Mouse (Mus musculus) liver, adult 2 months (tissue): ENCODE results near the gene Retreg1.

Experiments
- CTCF ChIP-seq: fragments of 200-500 bp; IDR thresholded peaks from 2 replicates; pipeline ENCODE4 v1.5.1; 2011; ENCODE audit warnings: low read depth, low read length, control low read depth
- POLR2A ChIP-seq: fragments of 200-500 bp; IDR thresholded peaks from 2 replicates; pipeline ENCODE4 v1.6.1; 2011; ENCODE audit warnings: low read length, control low read depth; ENCODE audit not compliant: insufficient read depth; ENCODE audit errors: extremely low read depth

DNA sequence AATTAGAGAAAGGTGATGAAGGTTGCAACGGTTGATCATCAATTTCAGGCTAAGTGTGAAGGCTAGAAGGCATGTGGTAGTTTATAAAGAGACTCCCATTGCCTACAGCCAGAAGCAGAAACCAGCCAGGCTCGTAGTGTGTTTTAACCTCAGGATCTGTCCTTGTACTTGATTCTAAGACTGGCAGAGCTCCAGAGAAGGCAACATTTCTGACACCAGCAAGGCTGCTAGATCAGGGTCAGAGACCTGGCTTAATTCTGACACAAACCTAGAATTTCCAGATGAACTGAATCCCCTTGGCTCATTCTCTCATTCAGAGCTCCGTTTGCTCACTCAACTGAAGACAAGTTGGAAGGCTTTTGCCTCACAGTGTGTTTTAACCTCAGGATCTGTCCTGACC, 165.6 kb downstream of the Retreg1 start:
- TF ChIP-seq CTCF (no peak), POLR2A (no peak)
